Mouse (Mus musculus) cerebellum, adult 9-11 months (tissue): ENCODE measurements at regions not wholly inside any gene's neighbourhood (a gene's known extent, or its start where the extent isn't known, plus 50 kb on each side); places are given as distances from the start of the nearest gene placed in this dataset.

Experiments
- DNase-seq: peaks from one replicate; pipeline ENCODE4 v3.0.0; 2022

DNA sequence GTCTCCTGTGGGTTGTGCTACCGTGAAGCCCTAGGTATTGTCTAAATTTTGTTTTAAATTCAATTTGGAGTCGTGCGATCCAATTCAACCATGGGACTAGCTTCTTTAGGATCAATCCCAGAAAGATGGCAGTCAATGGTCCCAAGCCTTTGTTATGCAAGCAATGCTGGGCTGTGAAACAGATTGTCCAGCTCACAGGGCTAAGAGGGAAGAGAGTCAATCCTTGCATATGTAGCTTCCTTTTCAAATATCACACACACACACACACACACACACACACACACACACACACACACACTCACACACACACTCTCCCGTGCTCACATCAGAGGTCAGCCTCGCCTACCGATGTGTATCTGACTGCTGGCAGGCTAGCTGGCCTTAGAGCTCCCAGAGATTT lies 373.8 kb upstream of the Gm10131 start:
- no peak for DNase-seq

DNA sequence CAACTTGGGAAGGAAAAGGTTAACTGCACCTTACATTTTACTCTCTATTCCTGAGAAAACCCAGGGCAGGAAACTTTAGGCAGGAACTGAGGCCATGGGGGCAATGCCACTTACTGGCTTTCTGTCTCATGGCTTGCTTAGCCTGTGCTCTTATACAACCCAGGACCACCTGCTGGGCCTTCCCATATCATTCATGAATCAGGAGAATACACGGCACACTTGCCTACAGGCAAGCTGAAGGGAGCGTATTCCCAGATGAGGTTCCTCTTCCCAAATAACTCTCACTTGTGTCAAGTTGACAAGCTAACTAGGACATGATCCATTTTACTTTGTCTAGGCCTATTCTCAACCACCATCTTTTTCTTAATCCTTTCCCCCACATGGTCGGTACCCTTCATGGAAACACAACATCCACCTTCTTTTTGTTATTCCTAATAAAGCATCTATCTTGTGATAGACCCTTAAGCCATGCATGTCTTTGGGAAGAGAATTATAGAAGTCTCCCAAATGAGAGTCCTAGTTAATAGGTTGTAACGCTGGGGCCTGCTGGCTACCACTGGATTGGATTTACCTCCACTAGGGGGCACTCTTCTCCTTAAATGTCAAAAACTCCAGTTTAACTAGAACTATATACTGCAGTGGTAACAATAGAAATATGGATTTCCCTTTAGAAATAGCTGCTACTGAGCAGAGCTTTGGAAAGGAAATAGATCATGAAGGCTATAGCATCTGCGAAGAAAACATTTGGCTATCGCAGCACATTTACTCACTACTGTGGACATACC lies 373.2 kb upstream of the Gm10131 start:
- peak; percentile 42 for DNase-seq

DNA sequence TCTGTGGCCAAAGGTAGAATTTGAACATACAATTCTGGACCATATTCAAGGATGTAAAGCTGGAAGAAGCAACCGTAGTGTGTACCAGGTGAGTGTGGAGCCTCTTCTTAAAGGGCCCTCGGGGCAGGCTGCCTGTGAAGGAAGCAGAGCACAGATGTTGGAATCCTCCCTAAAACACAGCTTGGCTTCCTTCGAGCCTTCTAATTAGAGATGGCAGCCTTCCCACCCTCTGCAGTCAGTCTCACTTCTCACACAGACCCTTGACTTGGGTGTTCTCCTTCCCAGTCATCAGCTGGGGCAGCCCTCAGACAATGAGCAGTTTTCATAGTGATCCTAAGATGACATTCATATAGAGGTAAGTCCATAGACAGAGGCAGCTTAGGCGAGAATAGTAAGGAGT lies 371.7 kb upstream of the Gm10131 start:
- DNase-seq, result no peak

DNA sequence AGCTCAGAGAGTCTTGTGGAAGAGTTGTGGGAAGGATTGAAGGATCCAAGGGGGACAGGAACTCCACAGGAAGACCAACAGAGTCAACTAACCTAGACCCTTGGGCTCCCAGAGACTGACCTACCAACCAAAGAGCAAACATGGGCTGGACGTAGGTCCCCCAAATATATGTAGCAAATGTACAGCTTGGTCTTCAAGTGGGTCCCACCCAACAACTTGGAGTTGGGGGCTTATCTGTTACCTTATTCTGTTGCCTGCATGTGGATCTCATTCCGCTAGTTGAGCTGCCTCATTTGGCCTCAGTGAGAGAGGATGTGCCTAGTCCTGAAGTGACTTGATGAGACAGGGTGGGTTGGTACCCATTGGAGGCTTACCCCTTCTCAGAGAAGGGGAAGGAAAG lies 371.1 kb upstream of the Gm10131 start:
- no peak for DNase-seq

DNA sequence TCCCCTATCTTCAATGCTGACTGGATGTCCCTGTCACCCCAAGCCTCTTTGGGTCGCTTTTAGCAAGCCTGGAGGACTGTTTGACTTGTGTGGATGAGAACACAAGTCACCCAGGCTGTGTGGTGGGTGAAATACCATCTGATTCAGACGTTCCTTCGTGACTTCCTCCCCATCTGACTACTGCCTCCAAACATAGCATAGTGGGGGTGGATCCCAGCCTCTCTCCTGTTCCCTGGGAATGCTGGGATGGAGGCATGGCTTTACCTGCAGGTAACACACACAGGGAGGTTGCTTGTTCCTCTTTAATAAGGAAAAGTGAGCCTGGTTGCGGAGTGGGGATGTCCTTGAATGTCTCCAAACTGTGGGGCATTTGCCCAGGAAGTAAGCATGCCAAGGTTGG lies 369.0 kb upstream of the Gm10131 start:
- DNase-seq, result no peak

DNA sequence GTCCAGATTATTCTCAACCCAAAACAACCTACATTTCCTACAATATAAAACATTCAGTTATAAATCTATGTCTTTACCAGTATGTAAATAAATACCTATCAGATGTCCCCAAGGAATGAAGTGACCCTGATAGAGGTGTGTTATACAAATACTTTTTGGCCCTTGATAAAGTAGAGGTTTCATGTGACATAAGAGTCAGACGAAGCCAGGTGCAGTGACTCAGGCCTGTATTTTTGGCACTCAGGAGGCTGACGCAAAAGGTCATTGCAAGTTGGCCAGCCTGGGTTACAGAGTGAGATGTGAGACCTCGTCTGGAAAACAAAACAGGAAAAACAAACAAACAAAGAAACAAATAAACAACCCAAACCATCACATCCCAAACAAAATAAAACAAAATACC lies 367.4 kb upstream of the Gm10131 start:
- no peak for DNase-seq

DNA sequence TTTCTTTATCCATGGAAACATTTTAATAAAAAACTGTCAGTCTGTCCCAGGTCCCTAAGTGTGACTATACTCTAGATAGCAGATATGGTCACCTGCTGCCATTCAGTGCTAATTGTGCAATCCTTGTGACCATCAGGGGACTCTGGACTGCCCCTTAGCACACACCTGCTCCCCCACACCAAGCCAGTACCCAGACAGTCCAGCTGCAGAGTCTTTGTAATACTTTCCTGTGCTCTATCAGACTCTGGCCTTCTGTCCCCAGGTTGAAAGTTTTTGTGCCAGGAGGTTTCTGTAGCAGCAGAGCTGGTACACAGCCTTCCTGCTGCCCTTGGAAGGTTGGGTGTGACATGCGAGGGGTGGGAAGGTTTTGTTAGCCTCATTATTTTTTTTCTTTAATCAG lies 366.9 kb upstream of the Gm10131 start:
- no peak for DNase-seq

DNA sequence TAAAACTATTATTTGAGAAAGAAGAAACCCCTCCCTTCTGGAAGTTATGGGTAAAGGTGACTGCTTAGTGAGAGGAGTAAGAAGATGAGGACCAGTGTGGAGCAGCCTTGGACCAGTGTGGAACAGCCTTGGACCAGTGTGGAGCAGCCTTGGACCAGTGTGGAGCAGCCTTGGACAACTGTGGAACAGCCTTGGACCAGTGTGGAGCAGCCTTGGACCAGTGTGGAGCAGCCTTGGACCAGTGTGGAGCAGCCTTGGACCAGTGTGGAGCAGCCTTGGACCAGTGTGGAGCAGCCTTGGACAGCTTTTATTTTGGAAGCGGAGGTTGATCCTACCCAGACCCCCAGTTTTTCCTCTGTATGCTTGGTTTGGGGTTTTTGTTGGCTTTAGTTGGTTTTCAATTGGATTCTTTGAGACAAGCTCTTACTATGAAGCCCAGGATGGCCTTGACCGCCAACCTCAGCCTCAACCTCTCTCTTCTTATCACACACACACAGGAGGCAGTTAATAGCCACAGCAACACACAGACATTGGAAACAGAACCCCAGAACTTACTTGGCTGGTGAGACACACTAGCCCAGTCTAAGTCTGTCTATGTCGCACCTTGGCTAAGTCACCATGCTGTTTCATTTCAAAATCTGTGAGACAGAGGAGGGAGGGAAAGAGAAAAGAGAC lies 364.7 kb upstream of the Gm10131 start:
- DNase-seq, result no peak

DNA sequence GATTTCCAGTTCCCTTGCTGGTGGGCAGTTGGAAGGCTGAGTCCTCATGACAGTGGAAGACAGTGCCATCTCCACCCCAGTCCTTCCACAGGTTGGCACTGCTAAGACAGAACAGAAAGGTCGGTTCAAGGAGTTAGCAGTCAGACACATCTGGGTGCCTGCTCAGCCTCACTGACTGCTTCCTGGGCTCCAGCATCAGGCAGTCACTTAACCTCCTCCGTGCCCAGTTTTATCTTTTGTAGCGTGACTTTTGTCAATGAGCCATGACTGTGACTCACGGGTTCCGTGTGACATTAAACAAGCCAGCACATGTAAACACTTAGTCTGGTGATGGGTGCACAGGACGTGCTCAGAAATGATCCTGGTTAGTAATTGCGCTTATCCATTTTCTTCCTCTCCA lies 363.1 kb upstream of the Gm10131 start:
- DNase-seq, result no peak

DNA sequence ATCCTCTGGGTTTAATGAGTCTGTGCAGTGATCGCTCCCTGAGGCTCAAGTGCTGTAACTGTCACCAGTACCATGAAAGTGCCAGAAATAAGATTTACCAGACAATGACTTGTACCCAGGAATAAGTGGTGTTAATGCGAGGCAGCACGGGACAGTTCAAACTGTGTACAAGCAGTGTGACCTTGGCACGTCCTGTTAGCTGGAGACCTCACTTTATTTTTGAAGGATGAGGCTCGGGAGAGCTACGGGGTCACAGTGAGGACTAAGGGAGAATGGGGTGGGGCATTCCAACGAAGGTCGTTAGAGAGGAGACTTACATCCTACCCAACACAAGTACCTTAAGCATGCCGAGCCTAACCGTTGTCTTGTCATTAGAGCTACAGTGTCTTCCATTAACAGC lies 362.2 kb upstream of the Gm10131 start:
- no peak for DNase-seq

DNA sequence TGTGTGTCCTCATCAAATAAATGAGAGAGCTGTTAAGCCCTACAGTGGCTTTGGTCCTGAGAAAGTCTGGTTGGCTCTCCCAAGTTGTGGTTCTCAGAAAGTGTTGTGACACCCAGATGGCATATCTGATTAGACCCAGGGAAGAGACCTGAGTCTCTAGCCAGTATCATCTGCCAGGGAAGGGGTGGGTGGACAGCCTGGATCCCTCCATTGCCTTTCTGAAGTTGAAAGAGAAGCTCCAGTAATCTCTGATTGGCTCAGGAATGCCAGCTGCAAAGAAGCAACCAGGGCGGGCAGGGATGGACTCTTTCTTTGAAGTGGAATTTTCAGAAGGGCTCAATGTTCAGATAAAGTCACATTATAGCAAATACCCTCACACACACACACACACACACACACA lies 361.8 kb upstream of the Gm10131 start:
- DNase-seq, result no peak

- DNase-seq, result no peak
These were observed 361.3 kb upstream of the Gm10131 start for GRCm38 (mm10) chr8:34472846-34473245.

DNA sequence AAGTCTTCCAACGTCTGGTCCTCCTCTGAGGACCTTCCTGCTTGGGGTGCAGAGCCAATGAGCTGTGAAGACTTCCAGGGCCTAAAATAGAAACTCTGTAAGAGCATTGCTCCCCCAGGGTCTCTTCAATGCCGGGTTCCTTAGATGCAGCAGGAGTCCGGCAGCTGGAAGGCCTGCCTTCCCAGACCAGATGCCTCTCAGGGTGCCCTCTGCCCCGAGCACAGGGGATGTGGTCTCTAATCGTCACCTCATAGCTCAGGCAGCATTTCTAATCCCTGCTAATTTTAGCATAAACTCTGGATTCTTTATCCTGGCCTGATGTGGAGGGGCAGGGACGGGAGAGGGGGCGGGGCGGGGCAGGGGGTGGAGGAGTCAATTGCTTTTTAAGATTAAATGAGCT lies 360.9 kb upstream of the Gm10131 start:
- no peak for DNase-seq

DNA sequence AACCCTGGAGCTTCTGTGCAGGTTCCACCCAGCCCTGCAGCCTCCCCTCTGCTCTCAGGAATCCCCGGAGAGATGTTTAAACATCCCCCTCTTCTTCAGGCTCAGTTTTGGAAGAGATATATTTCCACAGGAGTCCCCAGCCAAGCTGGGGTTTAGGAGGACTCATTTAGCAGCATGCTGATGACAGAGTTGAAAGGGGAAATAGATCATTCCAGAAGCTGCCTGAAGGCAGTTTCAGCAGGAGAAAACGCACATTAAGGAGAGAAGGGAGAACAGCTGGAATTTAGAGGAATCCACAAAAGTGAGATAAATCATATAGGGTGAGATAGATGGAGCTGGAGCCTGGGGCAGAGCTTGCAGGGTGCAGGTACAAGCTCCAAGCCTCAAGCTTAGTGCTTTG lies 357.6 kb upstream of the Gm10131 start:
- no peak for DNase-seq

- DNase-seq, result no peak
These were observed 355.3 kb upstream of the Gm10131 start for GRCm38 (mm10) chr8:34466786-34467364.

- DNase-seq, result no peak
These were observed 353.9 kb upstream of the Gm10131 start for GRCm38 (mm10) chr8:34465398-34465797.

- no peak for DNase-seq
These were observed 350.7 kb upstream of the Gm10131 start for GRCm38 (mm10) chr8:34462262-34462661.

- no peak for DNase-seq
These were observed 346.8 kb upstream of the Gm10131 start for GRCm38 (mm10) chr8:34458300-34458699.

DNA sequence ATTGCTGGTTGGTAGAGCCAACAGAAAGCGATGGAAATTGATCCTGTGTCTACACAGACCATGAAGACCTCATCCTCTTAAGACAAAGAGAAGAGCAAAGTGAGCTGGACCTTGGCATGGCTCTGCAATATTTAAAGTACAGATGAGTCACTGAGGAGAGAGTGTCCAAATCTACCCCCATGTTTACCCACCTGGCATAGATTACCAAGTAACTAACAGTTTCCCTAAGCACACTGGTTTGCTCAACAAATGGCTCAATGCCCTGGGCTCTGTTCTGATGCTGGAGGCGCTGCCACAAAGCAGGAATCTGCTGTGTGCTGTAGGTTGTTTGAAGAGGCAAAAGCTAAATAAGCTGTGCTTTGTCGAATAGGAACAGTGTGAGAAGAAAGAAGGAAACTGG lies 345.0 kb upstream of the Gm10131 start:
- DNase-seq, result no peak

DNA sequence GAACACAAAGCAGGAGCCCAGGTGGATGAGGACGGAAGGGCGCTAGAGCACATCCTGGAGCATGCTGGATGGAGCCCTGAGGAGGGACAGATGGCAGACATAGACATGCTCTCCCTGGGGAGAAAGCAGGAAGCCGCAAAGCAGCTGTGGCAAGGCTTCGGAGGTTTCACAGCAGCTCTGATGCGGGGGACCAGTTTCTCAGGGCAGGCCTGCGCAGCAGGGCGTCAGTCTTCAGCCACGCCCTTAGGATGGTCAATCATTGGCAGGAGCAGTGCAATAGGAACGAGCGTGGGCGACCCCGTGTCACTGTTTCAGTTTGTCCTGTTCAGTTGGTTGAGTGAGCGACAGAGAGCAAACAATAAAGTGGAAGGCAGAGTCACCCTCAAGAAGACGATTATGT lies 343.8 kb upstream of the Gm10131 start:
- no peak for DNase-seq

- no peak for DNase-seq
These were observed 341.3 kb upstream of the Gm10131 start for GRCm38 (mm10) chr8:34452811-34453210.

DNA sequence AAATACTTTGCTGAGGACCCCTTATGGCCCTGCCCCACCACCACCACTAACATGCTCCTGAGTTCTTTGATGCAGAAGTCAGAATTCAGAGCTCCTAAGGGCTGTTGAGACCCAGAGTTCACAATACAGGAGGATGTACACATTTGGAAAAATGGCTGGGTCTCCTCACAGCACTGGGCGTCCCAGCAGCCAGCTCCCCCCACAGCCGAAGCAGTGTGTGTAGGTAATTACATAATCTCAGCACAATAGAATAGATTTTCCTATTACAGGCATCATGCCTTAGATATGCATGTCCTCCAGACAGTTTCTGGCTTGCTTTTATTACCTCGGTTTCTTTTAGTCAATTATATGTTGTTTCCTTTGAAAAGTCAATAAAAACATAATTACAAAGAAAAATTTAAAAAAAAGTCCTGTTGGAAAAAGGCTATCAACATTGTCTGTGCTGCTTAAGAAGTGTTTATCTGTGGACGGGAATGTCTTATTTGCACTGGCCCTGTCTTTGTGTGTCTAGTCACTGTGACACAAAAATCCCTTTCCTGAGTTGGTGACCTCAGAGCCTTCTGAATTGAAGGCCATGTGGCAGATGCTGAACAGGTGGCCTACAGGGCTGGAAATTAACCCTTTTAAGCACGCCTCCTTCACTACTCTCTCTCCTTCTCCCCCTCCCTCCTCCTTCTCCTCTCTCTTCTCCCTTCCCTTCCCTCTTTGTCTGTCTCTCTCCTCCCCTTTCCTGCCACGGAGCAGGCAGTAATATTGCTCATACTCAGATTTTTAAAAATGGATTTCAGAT lies 339.9 kb upstream of the Gm10131 start:
- no peak for DNase-seq

GRCm38 (mm10) chr8:34449391-34450044 lies 338.0 kb upstream of the Gm10131 start:
- no peak for DNase-seq
